Mouse (Mus musculus) central nervous system, embryonic 11.5 days (tissue): ENCODE data around the gene Erp27. TPM values are rescaled to one million over a fixed set of nuclear protein-coding genes. Genes with fewer than 3 reads are reported as not detected.

Experiments used
- polyA plus RNA-seq: library from polyadenylated mRNA; depleted of rRNA; stranded (reverse); fragments of >200 nt; gene quantifications from 2 replicates; pipeline ENCODE4 v1.2.3, GENCODE M21; 2012; rRNA removed

The Erp27 gene
- polyA plus RNA-seq: 0.05 and 0.35 TPM in 2 replicates

DNA sequence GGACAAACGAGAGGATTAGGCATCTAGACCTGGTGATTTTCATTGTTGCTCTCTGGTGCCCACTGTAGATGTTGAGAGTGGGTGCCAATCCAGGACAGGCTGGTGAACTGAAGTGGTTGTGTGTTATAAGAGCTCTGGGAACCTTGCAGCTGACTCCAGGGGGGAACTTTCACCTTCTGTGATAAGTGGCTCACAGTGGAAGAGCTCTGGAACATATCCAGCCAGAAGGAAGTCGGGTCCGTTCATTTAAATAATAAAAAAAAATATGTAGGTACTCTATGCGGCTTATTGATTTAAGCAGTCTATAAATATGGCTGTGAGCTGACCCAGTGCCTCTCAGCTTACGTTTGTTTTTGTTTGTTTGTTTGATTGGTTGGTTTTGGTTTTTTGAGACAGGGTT is at the start of gene Erp27:
Erp27 (minus strand) TSS at position 101 of the 400 bp plus-strand sequence.

DNA sequence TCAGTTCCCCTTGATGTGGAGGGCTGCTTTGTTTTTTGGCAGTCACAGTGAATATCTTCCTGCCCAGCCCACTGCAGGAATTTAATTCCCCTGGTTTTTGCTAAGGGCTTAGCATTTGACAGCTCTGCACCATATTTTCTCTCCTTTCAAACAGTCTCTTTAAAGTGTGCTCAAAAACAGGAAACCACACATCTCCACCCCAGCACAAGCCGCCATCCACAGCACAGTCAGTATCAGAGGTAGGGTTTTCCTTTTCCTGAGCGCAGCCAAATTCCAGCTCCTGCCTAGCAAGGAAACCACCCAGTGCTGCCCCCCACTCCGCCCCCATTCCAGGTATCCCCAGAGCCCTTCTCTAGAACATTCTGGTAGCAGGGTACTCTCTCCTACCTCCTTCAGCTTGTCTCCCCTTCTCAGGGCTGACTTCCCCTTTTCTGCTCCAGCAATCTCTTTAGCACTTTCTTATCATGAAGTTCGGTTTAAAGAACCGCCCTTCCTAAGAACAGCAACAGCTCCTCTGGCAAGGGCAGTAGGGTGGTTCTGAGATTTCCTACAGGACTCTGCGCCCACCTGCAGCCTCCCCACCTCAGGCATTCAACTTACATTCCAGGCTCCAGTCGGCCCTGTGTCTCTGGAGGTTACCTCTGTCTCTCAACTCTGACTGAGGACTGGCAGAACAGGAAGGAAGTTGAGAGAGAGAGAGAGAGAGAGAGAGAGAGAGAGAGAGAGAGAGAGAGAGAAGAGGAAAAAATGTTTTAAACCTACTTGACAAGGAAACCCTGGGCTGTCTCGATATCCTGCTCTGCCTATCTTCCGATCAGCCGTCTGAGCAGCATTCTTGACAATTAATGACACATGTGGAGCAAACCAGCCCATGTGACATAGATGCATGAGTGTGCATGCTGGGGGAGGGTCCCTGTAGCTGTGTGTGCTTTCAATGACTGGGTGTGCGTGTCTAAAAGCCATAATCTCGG is 19.4 kb upstream of the Erp27 start, which contains the start of gene Arhgdib:
Arhgdib (minus strand) TSS at position 849 of the 971 bp plus-strand sequence.

DNA sequence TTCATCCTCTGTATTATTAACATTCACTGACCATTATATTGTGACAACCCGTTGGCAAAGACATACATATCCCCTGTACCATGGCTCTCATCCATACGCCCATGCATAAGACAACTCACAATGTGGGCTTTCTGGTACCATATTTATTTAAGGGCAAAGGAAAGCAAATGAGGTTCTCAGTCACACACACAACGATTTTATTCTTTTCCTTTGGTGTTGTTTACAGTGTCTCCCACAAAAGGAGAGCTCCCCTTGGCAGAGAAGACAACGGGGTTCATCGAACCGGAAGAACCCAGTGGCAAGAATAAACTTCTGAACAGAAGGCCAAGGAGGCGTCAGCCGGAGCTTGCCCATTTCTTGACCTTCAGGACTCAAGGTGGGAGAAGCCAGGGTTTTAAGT is 1.6 kb upstream of the Erp27 start, which contains the start of gene Pde6h:
Pde6h (plus strand) TSS at position 301 of the 400 bp plus-strand sequence.

DNA sequence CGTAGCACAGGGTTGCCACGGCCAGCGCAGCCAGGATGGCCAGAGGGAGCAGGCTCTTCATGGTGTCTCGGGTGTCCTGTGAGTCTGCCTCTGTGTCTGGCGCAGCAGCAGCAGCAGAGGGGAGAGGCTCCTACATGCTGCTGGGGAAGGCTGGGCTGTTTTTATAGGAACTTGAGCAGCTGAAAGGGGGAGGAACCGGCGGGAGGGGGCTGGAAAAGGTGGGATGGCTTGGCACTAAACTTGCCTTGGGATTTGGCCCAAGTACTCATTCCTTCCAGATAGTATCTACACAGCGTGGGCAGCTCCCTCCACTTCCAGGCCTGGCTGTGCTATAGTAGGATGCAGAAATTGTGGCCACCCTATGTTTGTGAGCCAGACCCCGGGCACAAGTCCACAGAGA is 46.3 kb downstream of the Erp27 start, which contains the start of gene Mgp:
Mgp (minus strand) TSS at position 154 of the 400 bp plus-strand sequence.

Other genes with a start within 250 kb of the Erp27 start
- 0.10 and 0.14 TPM in 2 replicates for gene Gucy2c, start 140.4 kb downstream of the Erp27 start, polyA plus RNA-seq
- gene Hist4h4, start 117.8 kb downstream of the Erp27 start, polyA plus RNA-seq: 0.95 and 1.2 TPM in 2 replicates
- 66.3 and 116 TPM in 2 replicates for gene H2afj, start 113.9 kb downstream of the Erp27 start, polyA plus RNA-seq
- gene BC049715, start 94.6 kb downstream of the Erp27 start, polyA plus RNA-seq: 0.48 and 1.0 TPM in 2 replicates
- gene Wbp11, start 93.9 kb downstream of the Erp27 start, polyA plus RNA-seq: 115 and 127 TPM in 2 replicates
- gene Smco3, start 86.7 kb downstream of the Erp27 start, polyA plus RNA-seq: 0.73 and 1.1 TPM in 2 replicates
- gene Art4, start 64.4 kb downstream of the Erp27 start, polyA plus RNA-seq: 1.8 and 2.9 TPM in 2 replicates
- gene Mgp, start 46.4 kb downstream of the Erp27 start, polyA plus RNA-seq: 3.2 and 24.3 TPM in 2 replicates
- 0.09 TPM in 1 of 2 replicates, not detected in the other for gene Pde6h, start 1.7 kb upstream of the Erp27 start, polyA plus RNA-seq
- 23.0 and 40.8 TPM in 2 replicates for gene Arhgdib, start 19.7 kb upstream of the Erp27 start, polyA plus RNA-seq
- gene Rerg, start 248.3 kb upstream of the Erp27 start, polyA plus RNA-seq: 1.7 and 2.3 TPM in 2 replicates